Mouse (Mus musculus) bone marrow macrophage, adult 2 months (primary cell): ENCODE measurements around the gene Ttll5.

Experiments used
- CTCF ChIP-seq: IDR thresholded peaks from 2 replicates; pipeline ENCODE4 v1.5.1; 2012; ENCODE audit warnings: low read depth, mild to moderate bottlenecking, low read length, moderate library complexity
- POLR2A ChIP-seq: IDR thresholded peaks from 2 replicates; pipeline ENCODE4 v1.6.1; 2012; ENCODE audit warnings: mild to moderate bottlenecking, low read depth, low read length, borderline replicate concordance

GRCm38 (mm10) chr12:85912712-85913504, 88.4 kb downstream of the Ttll5 start:
- TF ChIP-seq CTCF (no peak), POLR2A (no peak)
